Mouse (Mus musculus) adrenal gland, postnatal 0 days (tissue): ENCODE data around the gene Olfr1507. TPM values are rescaled to one million over a fixed set of nuclear protein-coding genes. Genes with fewer than 3 reads are reported as not detected.

Experiments used
- polyA plus RNA-seq: library from polyadenylated mRNA; unstranded; fragments of >200 nt; fragmentation: Nextera tagmentation; extraction: Ambion mirVana; gene quantifications from 2 replicates; pipeline ENCODE4 v1.2.1, GENCODE M21; 2015

The Olfr1507 gene
- polyA plus RNA-seq: not detected in 2 replicates

GRCm38 (mm10) chr14:52495516-52495915 is at the start of gene Olfr1507:
TSS of gene Olfr1507 (minus strand) at chr14:52495749.

GRCm38 (mm10) chr14:52467395-52467794 is 28.2 kb downstream of the Olfr1507 start, which contains the start of gene Olfr1508:
TSS of gene Olfr1508 (minus strand) at chr14:52467495.

GRCm38 (mm10) chr14:52442690-52443089 is 52.9 kb downstream of the Olfr1507 start, which contains the start of gene Olfr1509:
TSS of gene Olfr1509 (plus strand) at chr14:52442990.

Other genes with a start within 250 kb of the Olfr1507 start
- 20.6 and 25.1 TPM in 2 replicates for gene Chd8, start 238.0 kb downstream of the Olfr1507 start, polyA plus RNA-seq
- 24.0 and 36.6 TPM in 2 replicates for gene Tox4, start 216.6 kb downstream of the Olfr1507 start, polyA plus RNA-seq
- 25.4 and 31.6 TPM in 2 replicates for gene Rab2b, start 216.2 kb downstream of the Olfr1507 start, polyA plus RNA-seq
- gene Mettl3, start 190.6 kb downstream of the Olfr1507 start, polyA plus RNA-seq: 18.7 and 20.8 TPM in 2 replicates
- gene Sall2, start 167.0 kb downstream of the Olfr1507 start, polyA plus RNA-seq: 5.8 TPM in 2 replicates
- not detected in 2 replicates for gene Olfr1513, start 139.3 kb downstream of the Olfr1507 start, polyA plus RNA-seq
- not detected in 2 replicates for gene Olfr1512, start 116.6 kb downstream of the Olfr1507 start, polyA plus RNA-seq
- not detected in 2 replicates for gene Olfr1511, start 98.4 kb downstream of the Olfr1507 start, polyA plus RNA-seq
- not detected in 2 replicates for gene Olfr1510, start 81.4 kb downstream of the Olfr1507 start, polyA plus RNA-seq
- gene Olfr1509, start 52.8 kb downstream of the Olfr1507 start, polyA plus RNA-seq: not detected in 2 replicates
- not detected in 2 replicates for gene Olfr1508, start 28.3 kb downstream of the Olfr1507 start, polyA plus RNA-seq